Mouse (Mus musculus) cortical plate, adult 2 months (tissue): Measurements from ENCODE around the gene Mtmr3.

ENCODE experiments used
- CTCF ChIP-seq: fragments of 200-500 bp; IDR thresholded peaks from 2 replicates; pipeline ENCODE4 v1.5.1; 2011; ENCODE audit warnings: mild to moderate bottlenecking, control low read depth, low read length; ENCODE audit not compliant: insufficient read depth; ENCODE audit errors: extremely low read depth
- POLR2A ChIP-seq: fragments of 200-500 bp; IDR thresholded peaks from 2 replicates; pipeline ENCODE4 v1.6.1; 2011; ENCODE audit warnings: mild to moderate bottlenecking, low read length, control low read depth; ENCODE audit not compliant: insufficient read depth; ENCODE audit errors: extremely low read depth

DNA sequence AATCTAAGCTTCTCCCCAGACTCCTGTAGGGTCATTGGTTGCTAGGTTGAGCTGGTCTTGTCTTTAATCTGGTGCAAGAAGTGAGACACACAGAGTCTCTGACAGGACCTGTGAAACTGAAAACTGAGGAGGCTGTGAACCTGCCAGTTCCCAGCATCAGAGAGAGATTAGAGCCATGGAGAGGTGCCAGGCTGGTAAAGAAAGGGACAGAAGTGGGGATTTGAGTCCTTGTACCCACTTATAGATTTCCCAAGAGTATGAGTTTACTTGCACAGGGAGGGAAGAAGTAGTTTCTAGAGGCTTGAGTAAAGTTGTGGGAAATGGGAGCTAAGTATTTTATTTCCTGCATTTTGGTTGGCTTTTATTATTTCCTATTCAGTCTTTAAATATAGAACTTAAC, 46.5 kb upstream of the Mtmr3 start:
- TF ChIP-seq CTCF (no peak), POLR2A (no peak)
